Mouse (Mus musculus): Measurements from ENCODE around the gene Mcu. TPM values are rescaled to one million over a fixed set of nuclear protein-coding genes. Genes with fewer than 3 reads are reported as not detected.

Gene Mcu
- polyA plus RNA-seq, 1 experiment from 2014 or later, result 22.0 TPM

DNA sequence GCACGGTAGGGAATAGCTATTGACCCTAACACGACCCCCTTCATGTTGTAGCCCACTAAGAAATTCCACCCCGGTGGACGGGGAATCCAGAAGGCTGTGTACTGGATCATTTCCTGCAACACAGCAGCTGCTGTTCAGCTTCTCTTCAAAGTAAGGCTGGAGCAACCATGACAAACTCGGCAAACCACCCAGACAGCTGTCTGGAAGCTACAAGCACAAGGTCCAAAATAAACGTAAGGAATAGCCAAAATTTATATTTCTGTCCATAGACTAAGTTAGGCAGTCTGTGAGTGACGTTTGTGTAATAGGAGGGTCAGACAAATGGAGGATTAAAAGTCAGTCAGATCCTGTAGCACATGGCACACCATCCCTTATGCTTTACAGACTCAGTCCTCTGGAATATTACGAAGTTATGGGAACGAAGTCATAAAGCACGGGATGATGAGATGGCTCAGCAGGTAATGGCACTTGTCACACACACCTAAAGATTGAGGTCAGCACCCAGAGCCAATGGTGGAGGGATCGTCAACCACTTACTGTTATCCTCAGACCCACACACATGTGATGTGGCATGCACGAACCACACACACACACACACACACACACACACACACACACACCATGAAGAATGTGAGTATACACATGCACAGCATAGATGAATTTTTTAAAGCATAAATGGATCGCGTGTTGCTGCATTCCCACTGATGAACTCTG is 105.6 kb downstream of the Mcu start:
- H3K27ac ChIP-seq, result peak overlapping the region; percentile 5; the same call in 1 of the 2 replicates
- ATAC-seq (replicated peaks; ENCODE audit: insufficient number of reproducible peaks, insufficient read depth, low FRiP score, low read depth), result peak; percentile 35; the same call in 1 of the 2 replicates
- WGBS, result 34% methylated on average over 14 of the region's 14 CpGs

DNA sequence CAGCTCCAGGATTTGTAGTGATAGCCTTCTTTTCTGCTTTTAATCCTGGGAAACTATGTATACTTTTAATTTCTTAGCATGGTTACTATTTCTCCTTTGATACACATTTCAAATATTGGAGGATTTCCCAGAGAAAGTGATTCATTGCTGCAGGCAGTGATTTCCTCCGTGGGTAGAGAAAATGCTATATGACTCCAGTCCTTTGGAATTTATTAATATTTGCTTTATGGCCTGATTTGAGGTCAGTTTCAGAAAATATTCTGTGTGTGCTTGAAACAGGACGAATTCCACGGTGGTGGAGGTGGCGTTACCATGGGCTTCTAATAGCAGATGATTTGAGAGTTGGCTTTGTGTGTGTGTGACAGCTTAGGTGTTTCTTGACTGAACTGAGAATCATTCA is 107.3 kb downstream of the Mcu start:
- no peak for ATAC-seq (replicated peaks; ENCODE audit: insufficient number of reproducible peaks, insufficient read depth, low FRiP score, low read depth)
- H3K27ac ChIP-seq, result peak overlapping the region; percentile 49
- H3K4me2 ChIP-seq, result no peak overlapping the region
- WGBS, result 57% methylated on average over 4 of the region's 4 CpGs
- H3K36me3 ChIP-seq, result no peaks in the 10 kb centered on the region
- no peak overlapping the region for H3K4me3 ChIP-seq
- H3K9ac ChIP-seq, result no peak overlapping the region
- H3K27me3 ChIP-seq, result no peaks in the 10 kb centered on the region
- H3K9me3 ChIP-seq (replicated peaks), result no peaks in the 10 kb centered on the region
- H3K4me1 ChIP-seq (replicated peaks), result peaks cover 31% of the 10 kb centered on the region

More for the DNA sequence above, 105.6 kb downstream of the Mcu start:
- Histone ChIP-seq H3K9ac (no peak overlapping the region), H3K4me1 (replicated peaks) (peaks cover 33% of the 10 kb centered on the region), H3K4me2 (peak overlapping the region; percentile 42), H3K36me3 (no peaks in the 10 kb centered on the region), H3K9me3 (replicated peaks) (no peaks in the 10 kb centered on the region), H3K27me3 (no peaks in the 10 kb centered on the region), H3K4me3 (0 out of 2 replicates have a peak overlapping the region, but pooled peaks have one; percentile 5)

DNA sequence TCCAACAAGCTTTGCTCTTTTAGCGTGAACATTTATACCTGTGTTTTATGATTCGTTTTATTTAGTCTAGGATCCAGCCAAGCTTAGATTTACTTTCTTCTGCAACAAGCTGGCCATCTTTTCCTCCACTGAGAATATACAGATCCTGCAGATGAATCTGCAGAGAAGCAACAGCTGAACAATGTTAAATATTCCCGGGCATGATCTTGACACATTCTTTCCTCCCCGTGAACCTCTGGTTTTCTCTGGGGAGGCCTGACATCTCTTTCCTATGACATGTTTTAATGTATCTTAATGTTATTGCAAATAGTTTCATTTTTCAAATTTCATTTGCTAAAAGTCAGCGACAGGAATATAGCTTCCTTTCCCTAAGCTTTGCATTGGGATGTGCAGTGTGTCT is 109.8 kb downstream of the Mcu start:
- no peak for ATAC-seq (replicated peaks; ENCODE audit: insufficient number of reproducible peaks, insufficient read depth, low FRiP score, low read depth)

DNA sequence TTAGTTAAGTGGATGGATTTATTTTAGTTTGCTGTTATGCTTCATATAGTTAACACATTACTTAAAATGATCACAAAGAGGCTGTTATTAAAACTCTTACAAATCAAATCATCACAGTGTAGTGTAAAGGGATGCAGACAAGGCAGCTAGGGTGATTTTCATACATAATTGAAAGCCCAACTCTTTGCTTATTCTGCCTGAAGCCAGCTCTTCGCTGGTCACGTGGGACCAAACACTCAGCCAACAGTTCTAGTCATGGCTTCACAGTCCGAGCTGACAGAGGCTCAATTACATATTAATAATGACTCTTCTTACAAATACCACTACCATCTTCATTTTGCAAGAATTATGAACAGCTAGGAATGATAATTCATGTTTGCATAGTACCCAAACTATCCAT is 112.2 kb downstream of the Mcu start:
- WGBS, result 68% methylated on average over 3 of the region's 3 CpGs
- no peaks in the 10 kb centered on the region for H3K9me3 ChIP-seq (replicated peaks)
- H3K4me2 ChIP-seq, result peak overlapping the region; percentile 42; the same call in 1 of the 2 replicates
- no peaks in the 10 kb centered on the region for H3K27me3 ChIP-seq
- H3K4me1 ChIP-seq (replicated peaks), result peaks cover 19% of the 10 kb centered on the region
- H3K27ac ChIP-seq, result no peak overlapping the region
- H3K4me3 ChIP-seq, result no peak overlapping the region
- ATAC-seq (replicated peaks; ENCODE audit: insufficient number of reproducible peaks, insufficient read depth, low FRiP score, low read depth), result no peak
- no peaks in the 10 kb centered on the region for H3K36me3 ChIP-seq
- H3K9ac ChIP-seq, result no peak overlapping the region

More for the DNA sequence above, 109.8 kb downstream of the Mcu start:
- Histone ChIP-seq H3K27me3 (no peaks in the 10 kb centered on the region), H3K4me1 (replicated peaks) (peaks cover 42% of the 10 kb centered on the region), H3K27ac (no peak overlapping the region), H3K9ac (no peak overlapping the region), H3K36me3 (no peaks in the 10 kb centered on the region), H3K4me2 (no peak overlapping the region), H3K9me3 (replicated peaks) (no peaks in the 10 kb centered on the region), H3K4me3 (no peak overlapping the region)
- WGBS, result 61% methylated on average over 5 of the region's 5 CpGs

DNA sequence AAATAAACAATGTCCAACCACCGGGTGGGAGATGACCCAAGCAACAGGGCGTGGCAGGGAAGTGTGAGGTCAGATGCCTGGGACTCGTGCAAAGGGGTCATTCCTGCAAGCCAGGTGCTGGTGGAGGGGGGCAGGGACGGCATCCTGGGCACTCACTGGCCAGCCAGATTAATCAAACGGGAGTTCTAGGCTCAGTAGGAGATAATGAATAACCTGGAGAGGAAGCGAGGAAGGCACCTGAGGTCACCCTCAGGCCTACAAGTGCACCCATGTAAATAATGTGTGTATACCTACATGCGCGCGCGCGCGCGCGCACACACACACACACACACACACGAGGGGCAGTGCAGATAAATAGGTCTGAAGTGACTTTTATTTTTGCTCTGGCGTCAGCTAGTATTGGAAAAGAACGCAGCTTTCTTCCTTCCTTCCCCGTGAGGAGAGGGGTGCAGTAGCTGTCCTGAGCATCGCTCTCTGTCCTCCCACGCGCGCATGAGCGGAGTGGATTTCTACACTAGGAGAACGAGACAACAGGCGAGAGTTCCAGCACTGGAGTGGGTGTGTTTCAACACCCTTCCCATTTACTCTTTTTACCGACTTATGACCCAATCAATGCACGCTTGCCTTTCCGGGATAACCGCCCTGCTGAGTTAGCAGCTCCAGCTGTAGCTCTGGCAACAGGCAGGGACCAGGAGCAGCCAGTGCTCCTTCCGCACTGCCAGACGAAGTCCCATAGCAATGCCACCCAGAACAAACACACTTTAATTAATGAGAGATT is 112.9 kb downstream of the Mcu start:
- H3K9me3 ChIP-seq (replicated peaks), result no peaks in the 10 kb centered on the region
- H3K4me3 ChIP-seq, result peak overlapping the region; percentile 19
- no peak overlapping the region for H3K9ac ChIP-seq
- H3K36me3 ChIP-seq, result no peaks in the 10 kb centered on the region
- 0 out of 2 replicates have a peak overlapping the region, but pooled peaks have one; percentile 20 for H3K27ac ChIP-seq
- 55% methylated on average over 31 of the region's 31 CpGs for WGBS
- H3K27me3 ChIP-seq, result no peaks in the 10 kb centered on the region
- no peak for ATAC-seq (replicated peaks; ENCODE audit: insufficient number of reproducible peaks, insufficient read depth, low FRiP score, low read depth)
- peaks cover 18% of the 10 kb centered on the region for H3K4me1 ChIP-seq (replicated peaks)
- peak overlapping the region; percentile 42 for H3K4me2 ChIP-seq

DNA sequence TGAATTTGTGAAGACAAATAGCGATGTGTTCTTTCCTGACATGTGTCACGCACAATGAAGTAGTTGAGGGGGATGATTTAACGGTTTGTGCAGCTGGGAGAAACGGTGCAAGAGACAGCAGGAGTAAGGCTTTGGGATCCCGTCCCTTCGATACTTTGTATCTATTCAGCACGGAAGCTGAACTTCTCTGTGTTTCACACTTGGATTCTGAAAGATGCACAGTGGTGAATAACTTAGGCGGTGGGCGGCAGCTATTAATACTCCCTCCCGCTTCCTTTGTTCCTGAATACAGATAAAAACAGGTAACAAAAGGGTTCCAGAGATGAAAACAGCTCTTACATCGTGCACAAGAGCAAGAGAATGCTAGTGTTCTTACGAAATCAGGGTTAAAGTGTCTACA is 114.1 kb downstream of the Mcu start:
- Histone ChIP-seq H3K36me3 (no peaks in the 10 kb centered on the region), H3K9ac (no peak overlapping the region), H3K27ac (no peak overlapping the region), H3K4me2 (no peak overlapping the region), H3K4me1 (replicated peaks) (peaks cover 18% of the 10 kb centered on the region), H3K9me3 (replicated peaks) (no peaks in the 10 kb centered on the region), H3K27me3 (no peaks in the 10 kb centered on the region), H3K4me3 (no peak overlapping the region)
- ATAC-seq (replicated peaks; ENCODE audit: insufficient number of reproducible peaks, insufficient read depth, low FRiP score, low read depth), result no peak
- 57% methylated on average over 12 of the region's 12 CpGs for WGBS

DNA sequence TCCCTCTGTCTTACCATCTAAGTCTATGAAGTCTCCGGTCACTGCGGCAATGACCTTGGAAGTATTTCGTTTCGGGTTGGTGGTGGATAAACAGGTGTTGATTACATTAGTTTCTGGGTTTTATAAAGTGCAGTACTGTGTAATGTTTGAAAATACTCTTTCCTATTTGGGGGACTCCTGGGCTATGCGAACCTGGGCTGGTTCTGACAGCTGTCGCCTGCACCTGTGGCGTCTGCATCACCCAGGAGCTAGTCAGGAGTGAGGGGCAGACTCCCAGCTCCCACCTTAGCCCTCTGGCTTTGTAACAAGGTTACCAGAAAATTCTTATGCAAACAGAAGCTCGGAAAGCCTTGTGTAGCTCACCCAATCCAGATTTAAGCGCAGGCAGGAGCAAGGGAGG is 114.7 kb downstream of the Mcu start:
- Histone ChIP-seq H3K9ac (no peak overlapping the region), H3K4me3 (no peak overlapping the region), H3K27me3 (no peaks in the 10 kb centered on the region), H3K36me3 (no peaks in the 10 kb centered on the region), H3K27ac (no peak overlapping the region), H3K4me1 (replicated peaks) (peaks cover 18% of the 10 kb centered on the region), H3K9me3 (replicated peaks) (no peaks in the 10 kb centered on the region), H3K4me2 (no peak overlapping the region)
- 78% methylated on average over 9 of the region's 9 CpGs for WGBS
- no peak for ATAC-seq (replicated peaks; ENCODE audit: insufficient number of reproducible peaks, insufficient read depth, low FRiP score, low read depth)

DNA sequence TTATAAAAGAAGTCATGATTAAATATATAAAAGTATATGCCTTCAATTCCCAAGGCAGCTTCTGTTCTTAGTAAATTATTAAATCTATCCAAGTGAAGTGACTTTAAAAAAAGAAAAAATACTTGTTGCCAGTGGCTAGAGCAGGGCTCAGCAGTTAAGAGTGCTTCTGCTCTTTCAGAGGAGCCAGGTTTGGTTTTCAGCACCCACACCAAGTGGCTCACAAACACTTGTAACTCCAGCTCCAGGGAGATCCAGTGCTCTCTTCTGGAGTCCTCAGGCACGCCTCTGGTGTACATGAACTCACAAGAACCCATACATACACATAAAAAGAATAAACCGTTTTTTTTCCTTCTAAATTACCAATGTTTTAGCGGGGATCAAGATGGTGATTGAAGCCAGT is 116.3 kb downstream of the Mcu start:
- Histone ChIP-seq H3K4me1 (replicated peaks) (peaks cover 16% of the 10 kb centered on the region), H3K9me3 (replicated peaks) (no peaks in the 10 kb centered on the region), H3K27ac (no peak overlapping the region), H3K9ac (no peak overlapping the region), H3K4me2 (no peak overlapping the region), H3K27me3 (no peaks in the 10 kb centered on the region), H3K4me3 (no peak overlapping the region), H3K36me3 (no peaks in the 10 kb centered on the region)
- 79% methylated on average over 3 of the region's 3 CpGs for WGBS
- ATAC-seq (replicated peaks; ENCODE audit: insufficient number of reproducible peaks, insufficient read depth, low FRiP score, low read depth), result no peak

DNA sequence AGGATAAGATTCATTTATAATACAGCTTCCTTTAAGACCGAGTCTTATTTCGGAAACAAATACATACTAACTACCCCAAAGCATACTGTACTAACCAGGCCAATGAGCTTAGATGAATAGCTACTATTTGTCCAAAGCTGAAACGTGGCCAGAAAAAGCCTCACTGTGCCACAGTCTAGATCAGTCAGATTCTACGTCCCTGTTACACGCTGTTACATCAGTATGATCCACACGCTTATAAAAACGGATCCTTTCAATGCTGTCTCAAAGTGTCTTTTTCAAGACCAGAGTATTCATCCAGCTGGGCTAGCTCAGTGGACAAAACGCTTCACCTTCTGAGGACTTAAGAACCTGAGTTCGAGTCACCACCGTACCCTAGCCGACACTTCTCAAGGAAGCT is 119.5 kb downstream of the Mcu start:
- 88% methylated on average over 11 of the region's 11 CpGs for WGBS
- no peaks in the 10 kb centered on the region for H3K27me3 ChIP-seq
- no peak overlapping the region for H3K27ac ChIP-seq
- peaks cover 3% of the 10 kb centered on the region; the same call in 1 of the 2 replicates for H3K4me1 ChIP-seq (replicated peaks)
- no peak overlapping the region for H3K4me2 ChIP-seq
- no peaks in the 10 kb centered on the region for H3K9me3 ChIP-seq (replicated peaks)
- no peak for ATAC-seq (replicated peaks; ENCODE audit: insufficient number of reproducible peaks, insufficient read depth, low FRiP score, low read depth)
- H3K36me3 ChIP-seq, result no peaks in the 10 kb centered on the region; the same call in 1 of the 2 replicates
- H3K4me3 ChIP-seq, result no peak overlapping the region
- no peak overlapping the region for H3K9ac ChIP-seq

DNA sequence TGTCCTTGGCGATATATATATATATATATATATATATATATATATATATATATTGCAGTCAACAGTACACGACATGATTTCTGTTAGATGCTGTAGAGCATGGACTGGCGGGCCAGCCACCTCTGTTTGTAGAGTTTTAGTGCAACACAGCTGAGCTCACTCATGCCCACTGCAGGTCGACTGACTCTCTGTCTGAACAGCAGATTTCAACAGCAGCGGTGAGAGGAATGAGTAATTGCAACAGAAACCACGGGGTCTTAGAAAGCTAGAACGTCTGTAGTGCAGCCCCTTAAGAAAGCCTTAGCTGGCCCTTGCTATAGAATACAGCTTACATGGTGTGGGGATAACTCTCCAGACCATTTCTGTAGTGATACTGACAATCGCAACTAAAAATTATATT is 121.6 kb downstream of the Mcu start:
- Histone ChIP-seq H3K27me3 (no peaks in the 10 kb centered on the region), H3K4me3 (no peak overlapping the region), H3K9ac (no peak overlapping the region), H3K36me3 (no peaks in the 10 kb centered on the region; the same call in 1 of the 2 replicates), H3K4me2 (no peak overlapping the region), H3K4me1 (replicated peaks) (no peaks in the 10 kb centered on the region), H3K9me3 (replicated peaks) (no peaks in the 10 kb centered on the region; the same call in 1 of the 2 replicates), H3K27ac (no peak overlapping the region)
- ATAC-seq (replicated peaks; ENCODE audit: insufficient number of reproducible peaks, insufficient read depth, low FRiP score, low read depth), result no peak
- 73% methylated on average over 8 of the region's 8 CpGs for WGBS

DNA sequence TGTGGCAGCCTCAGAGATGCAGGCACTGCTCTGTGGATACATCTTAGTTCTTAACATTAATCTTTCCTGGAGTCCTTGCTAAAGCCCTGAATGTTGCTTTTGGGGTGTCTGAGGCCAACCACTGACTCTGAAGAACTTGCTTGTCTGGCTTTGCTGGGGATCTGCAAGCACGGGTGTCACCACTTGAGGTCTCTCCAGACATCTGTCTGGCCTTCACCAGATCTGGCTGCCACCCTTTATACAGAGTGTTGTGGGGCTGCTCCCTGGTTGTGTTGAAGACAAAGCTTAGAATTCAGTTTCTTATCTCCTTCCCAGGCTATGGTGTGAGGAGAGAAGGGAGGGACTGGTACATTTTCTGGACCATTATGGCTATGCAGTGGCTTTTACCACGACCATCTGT is 122.4 kb downstream of the Mcu start:
- H3K9me3 ChIP-seq (replicated peaks), result no peaks in the 10 kb centered on the region; the same call in 1 of the 2 replicates
- WGBS, result 31% methylated on average over 2 of the region's 2 CpGs
- no peak overlapping the region for H3K4me3 ChIP-seq
- no peak overlapping the region for H3K27ac ChIP-seq
- H3K9ac ChIP-seq, result no peak overlapping the region
- H3K4me1 ChIP-seq (replicated peaks), result no peaks in the 10 kb centered on the region
- no peak for ATAC-seq (replicated peaks; ENCODE audit: insufficient number of reproducible peaks, insufficient read depth, low FRiP score, low read depth)
- no peak overlapping the region for H3K4me2 ChIP-seq
- H3K27me3 ChIP-seq, result no peaks in the 10 kb centered on the region
- H3K36me3 ChIP-seq, result no peaks in the 10 kb centered on the region; the same call in 1 of the 2 replicates
